Mouse (Mus musculus): ENCODE measurements around the gene Fgfr2. TPM values are rescaled to one million over a fixed set of nuclear protein-coding genes. Genes with fewer than 3 reads are reported as not detected.

The Fgfr2 gene
- polyA plus RNA-seq, 1 experiment from 2014 or later = 133 TPM

DNA sequence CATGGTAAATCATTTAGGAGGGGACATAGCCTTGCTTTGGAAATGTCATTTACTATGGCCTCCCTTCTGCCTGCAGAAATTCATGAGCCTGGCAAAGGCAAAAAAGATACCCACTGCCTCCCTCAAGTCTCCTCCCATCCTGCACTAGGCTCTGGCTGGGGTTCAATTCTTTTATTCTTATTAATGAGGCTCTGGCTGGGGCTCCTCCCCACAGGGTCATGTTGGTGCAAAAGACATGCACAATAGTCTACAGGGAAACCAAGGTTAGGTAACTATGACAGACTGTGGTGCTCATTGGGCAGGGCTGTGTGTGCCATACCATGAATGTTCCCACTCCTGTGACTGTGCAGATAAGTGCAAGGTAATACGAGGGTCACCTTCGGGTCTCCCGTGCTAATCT is 1337.4 kb downstream of the Fgfr2 start:
- no peak overlapping the region for H3K27ac ChIP-seq (ENCODE audit: low read depth, low read length)
- H3K4me2 ChIP-seq (replicated peaks; ENCODE audit: low read depth, low read length) = no peak overlapping the region
- H3K4me1 ChIP-seq (ENCODE audit: control insufficient read depth, insufficient read depth, low read length) = no peaks in the 10 kb centered on the region
- H3K9me3 ChIP-seq (ENCODE audit: control insufficient read depth, low read length) = no peaks in the 10 kb centered on the region
- ATAC-seq (ENCODE audit: low FRiP score, low TSS enrichment) = no peak
- H3K9ac ChIP-seq (ENCODE audit: low read depth, low read length) = no peak overlapping the region
- no peaks in the 10 kb centered on the region for H3K27me3 ChIP-seq (ENCODE audit: control insufficient read depth, insufficient read depth, low read length)
- H3K36me3 ChIP-seq (ENCODE audit: control insufficient read depth, insufficient read depth, low read length) = no peaks in the 10 kb centered on the region
- WGBS = 96% methylated on average over 3 of the region's 3 CpGs
- H3K4me3 ChIP-seq (ENCODE audit: low read length) = no peak overlapping the region

DNA sequence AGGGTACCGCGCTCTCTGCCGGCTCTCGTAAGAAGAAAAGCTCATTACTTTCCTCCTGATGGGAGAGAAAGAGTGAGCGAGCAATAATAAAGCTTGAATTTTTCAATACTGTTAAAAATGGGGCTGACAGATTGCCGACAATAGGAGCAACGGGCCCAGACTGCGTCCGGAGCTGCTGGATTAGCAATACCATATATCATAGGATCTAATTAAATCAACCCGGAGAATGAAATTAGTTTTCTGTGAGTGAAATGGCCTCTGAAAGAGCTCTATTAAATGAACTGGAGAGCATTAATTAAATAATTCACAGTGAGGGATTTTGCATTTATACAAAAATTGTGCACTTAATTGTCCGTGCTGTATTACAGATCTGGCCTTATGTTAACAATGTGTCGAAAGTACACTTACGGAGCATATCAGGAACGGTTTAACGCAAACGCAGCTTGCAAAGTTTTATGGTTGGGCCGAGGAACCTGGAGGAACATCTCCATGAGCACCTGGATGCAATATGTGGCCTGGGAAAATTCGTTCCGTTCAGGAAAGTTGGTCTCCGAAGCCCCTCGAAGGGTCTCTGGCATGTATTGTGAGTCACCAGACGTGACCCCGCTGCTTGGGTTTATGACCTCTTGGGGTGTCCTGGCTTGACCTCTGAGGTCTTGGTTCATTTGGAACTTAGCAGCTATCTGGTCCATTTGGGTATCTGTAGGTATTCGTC is 1344.7 kb downstream of the Fgfr2 start:
- H3K4me1 ChIP-seq (ENCODE audit: control insufficient read depth, insufficient read depth, low read length) = 0 out of 2 replicates have a peak, but pooled peaks cover 3% of the 10 kb centered on the region

DNA sequence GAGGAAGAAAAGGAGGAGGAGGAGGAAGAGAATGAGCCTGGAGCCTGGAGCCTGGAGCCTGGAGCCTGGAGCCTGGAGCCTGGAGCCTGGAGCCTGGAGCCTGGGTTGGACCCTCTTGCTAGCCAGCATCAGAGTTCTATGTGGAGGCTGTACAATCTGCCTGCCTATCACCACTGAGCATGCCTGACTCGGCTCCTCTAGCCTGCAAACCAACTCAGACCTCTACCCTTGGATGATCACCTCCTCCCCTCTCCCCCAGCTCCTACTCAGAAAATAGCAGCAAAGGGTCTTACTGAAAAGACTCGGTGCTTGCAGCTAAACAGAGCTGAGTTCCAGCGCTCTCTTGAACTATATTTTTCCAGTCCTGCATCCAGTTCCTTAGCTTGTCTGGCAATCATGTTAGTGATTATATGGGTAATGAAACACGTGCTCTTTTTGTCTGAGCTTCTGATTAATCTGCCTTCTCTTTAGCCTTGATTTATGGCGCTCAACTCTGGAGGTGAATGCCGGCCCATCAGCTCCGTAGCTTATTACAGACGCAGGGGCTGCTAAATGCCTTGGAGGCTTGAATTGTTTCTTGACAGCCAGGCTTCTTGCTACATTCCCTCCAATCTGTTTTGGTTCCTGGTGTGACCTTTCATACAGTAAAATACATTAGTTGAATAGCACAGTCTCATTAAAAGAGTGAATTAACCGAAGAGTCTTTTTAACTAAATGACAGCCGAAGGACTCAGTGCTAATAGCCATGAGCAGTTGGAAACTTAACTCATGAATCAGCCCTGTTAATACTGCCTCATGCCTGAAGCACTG is 1345.5 kb downstream of the Fgfr2 start:
- no peak overlapping the region for H3K27ac ChIP-seq (ENCODE audit: low read depth, low read length)
- H3K27me3 ChIP-seq (ENCODE audit: control insufficient read depth, insufficient read depth, low read length) = peaks cover 3% of the 10 kb centered on the region; the same call in 1 of the 2 replicates
- peak; percentile 64; the same call in 1 of the 2 replicates for ATAC-seq (ENCODE audit: low FRiP score, low TSS enrichment)
- no peak overlapping the region for H3K9ac ChIP-seq (ENCODE audit: low read depth, low read length)
- no peak overlapping the region for H3K4me2 ChIP-seq (replicated peaks; ENCODE audit: low read depth, low read length)
- H3K4me3 ChIP-seq (ENCODE audit: low read length) = no peak overlapping the region
- H3K9me3 ChIP-seq (ENCODE audit: control insufficient read depth, low read length) = no peaks in the 10 kb centered on the region
- 18% methylated on average over 10 of the region's 10 CpGs for WGBS
- 0 out of 2 replicates have a peak, but pooled peaks cover 3% of the 10 kb centered on the region for H3K4me1 ChIP-seq (ENCODE audit: control insufficient read depth, insufficient read depth, low read length)
- no peaks in the 10 kb centered on the region for H3K36me3 ChIP-seq (ENCODE audit: control insufficient read depth, insufficient read depth, low read length)

More for the DNA sequence above, 1344.7 kb downstream of the Fgfr2 start:
- Histone ChIP-seq H3K27me3 (ENCODE audit: control insufficient read depth, insufficient read depth, low read length) (peaks cover 3% of the 10 kb centered on the region; the same call in 1 of the 2 replicates), H3K4me2 (replicated peaks; ENCODE audit: low read depth, low read length) (no peak overlapping the region), H3K27ac (ENCODE audit: low read depth, low read length) (no peak overlapping the region), H3K4me3 (ENCODE audit: low read length) (no peak overlapping the region), H3K9me3 (ENCODE audit: control insufficient read depth, low read length) (no peaks in the 10 kb centered on the region), H3K36me3 (ENCODE audit: control insufficient read depth, insufficient read depth, low read length) (no peaks in the 10 kb centered on the region), H3K9ac (ENCODE audit: low read depth, low read length) (no peak overlapping the region)
- 65% methylated on average over 24 of the region's 24 CpGs for WGBS
- no peak for ATAC-seq (ENCODE audit: low FRiP score, low TSS enrichment)

DNA sequence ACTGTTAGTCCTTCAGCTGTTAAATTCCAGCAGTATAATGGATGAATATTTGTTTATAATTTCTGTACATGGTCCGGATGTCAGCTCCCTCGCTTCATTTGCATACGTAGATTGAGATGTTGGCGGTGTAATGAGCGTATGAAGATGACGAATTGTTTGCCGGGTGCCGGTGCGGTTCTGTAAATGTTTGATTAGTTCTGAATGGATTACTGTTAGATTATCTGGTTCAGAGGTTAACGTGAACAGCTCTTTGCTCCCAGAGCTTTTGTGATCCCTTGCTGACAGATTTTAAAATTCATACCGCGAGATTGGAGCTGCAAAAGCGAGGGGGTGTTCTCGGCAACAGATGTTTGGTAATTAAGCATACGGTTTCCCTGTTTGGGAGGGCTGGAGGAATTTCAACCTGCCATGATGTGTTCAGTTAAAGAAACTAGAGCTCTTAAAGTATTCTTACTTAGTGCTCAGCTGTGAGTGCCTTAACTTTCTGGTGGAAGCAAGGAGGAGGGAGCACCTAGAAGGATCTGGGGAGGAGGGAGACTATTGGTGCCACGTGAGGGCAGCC is 1346.9 kb downstream of the Fgfr2 start:
- no peak for ATAC-seq (ENCODE audit: low FRiP score, low TSS enrichment)
- WGBS = 60% methylated on average over 16 of the region's 16 CpGs
- no peak overlapping the region for H3K9ac ChIP-seq (ENCODE audit: low read depth, low read length)
- H3K4me3 ChIP-seq (ENCODE audit: low read length) = no peak overlapping the region
- no peaks in the 10 kb centered on the region for H3K36me3 ChIP-seq (ENCODE audit: control insufficient read depth, insufficient read depth, low read length)
- H3K27me3 ChIP-seq (ENCODE audit: control insufficient read depth, insufficient read depth, low read length) = peaks cover 3% of the 10 kb centered on the region; the same call in 1 of the 2 replicates
- no peak overlapping the region for H3K27ac ChIP-seq (ENCODE audit: low read depth, low read length)
- no peak overlapping the region for H3K4me2 ChIP-seq (replicated peaks; ENCODE audit: low read depth, low read length)
- 0 out of 2 replicates have a peak, but pooled peaks cover 3% of the 10 kb centered on the region for H3K4me1 ChIP-seq (ENCODE audit: control insufficient read depth, insufficient read depth, low read length)
- no peaks in the 10 kb centered on the region for H3K9me3 ChIP-seq (ENCODE audit: control insufficient read depth, low read length)

GRCm38 (mm10) chr7:131757922-131758321 is 1365.2 kb downstream of the Fgfr2 start:
- Histone ChIP-seq H3K27ac (ENCODE audit: low read depth, low read length) (no peak overlapping the region), H3K27me3 (ENCODE audit: control insufficient read depth, insufficient read depth, low read length) (no peaks in the 10 kb centered on the region), H3K4me2 (replicated peaks; ENCODE audit: low read depth, low read length) (no peak overlapping the region), H3K4me1 (ENCODE audit: control insufficient read depth, insufficient read depth, low read length) (no peaks in the 10 kb centered on the region), H3K9ac (ENCODE audit: low read depth, low read length) (no peak overlapping the region), H3K9me3 (ENCODE audit: control insufficient read depth, low read length) (peaks cover 4% of the 10 kb centered on the region; the same call in 1 of the 2 replicates), H3K36me3 (ENCODE audit: control insufficient read depth, insufficient read depth, low read length) (no peaks in the 10 kb centered on the region), H3K4me3 (ENCODE audit: low read length) (no peak overlapping the region)
- 83% methylated on average over 3 of the region's 3 CpGs for WGBS
- no peak for ATAC-seq (ENCODE audit: low FRiP score, low TSS enrichment)

GRCm38 (mm10) chr7:131747152-131748010 is 1375.8 kb downstream of the Fgfr2 start:
- Histone ChIP-seq H3K4me2 (replicated peaks; ENCODE audit: low read depth, low read length) (no peak overlapping the region), H3K27me3 (ENCODE audit: control insufficient read depth, insufficient read depth, low read length) (no peaks in the 10 kb centered on the region), H3K4me1 (ENCODE audit: control insufficient read depth, insufficient read depth, low read length) (peaks cover 2% of the 10 kb centered on the region; the same call in 1 of the 2 replicates), H3K36me3 (ENCODE audit: control insufficient read depth, insufficient read depth, low read length) (no peaks in the 10 kb centered on the region), H3K9ac (ENCODE audit: low read depth, low read length) (no peak overlapping the region), H3K4me3 (ENCODE audit: low read length) (no peak overlapping the region), H3K9me3 (ENCODE audit: control insufficient read depth, low read length) (no peaks in the 10 kb centered on the region), H3K27ac (ENCODE audit: low read depth, low read length) (no peak overlapping the region)
- ATAC-seq (ENCODE audit: low FRiP score, low TSS enrichment) = no peak
- 59% methylated on average over 16 of the region's 16 CpGs for WGBS

GRCm38 (mm10) chr7:131746752-131747151 is 1376.4 kb downstream of the Fgfr2 start:
- no peak overlapping the region for H3K4me3 ChIP-seq (ENCODE audit: low read length)
- peaks cover 2% of the 10 kb centered on the region; the same call in 1 of the 2 replicates for H3K4me1 ChIP-seq (ENCODE audit: control insufficient read depth, insufficient read depth, low read length)
- H3K4me2 ChIP-seq (replicated peaks; ENCODE audit: low read depth, low read length) = no peak overlapping the region
- no peaks in the 10 kb centered on the region for H3K36me3 ChIP-seq (ENCODE audit: control insufficient read depth, insufficient read depth, low read length)
- 35% methylated on average over 9 of the region's 9 CpGs for WGBS
- no peaks in the 10 kb centered on the region for H3K9me3 ChIP-seq (ENCODE audit: control insufficient read depth, low read length)
- ATAC-seq (ENCODE audit: low FRiP score, low TSS enrichment) = no peak
- no peak overlapping the region for H3K9ac ChIP-seq (ENCODE audit: low read depth, low read length)
- H3K27me3 ChIP-seq (ENCODE audit: control insufficient read depth, insufficient read depth, low read length) = no peaks in the 10 kb centered on the region
- H3K27ac ChIP-seq (ENCODE audit: low read depth, low read length) = no peak overlapping the region

DNA sequence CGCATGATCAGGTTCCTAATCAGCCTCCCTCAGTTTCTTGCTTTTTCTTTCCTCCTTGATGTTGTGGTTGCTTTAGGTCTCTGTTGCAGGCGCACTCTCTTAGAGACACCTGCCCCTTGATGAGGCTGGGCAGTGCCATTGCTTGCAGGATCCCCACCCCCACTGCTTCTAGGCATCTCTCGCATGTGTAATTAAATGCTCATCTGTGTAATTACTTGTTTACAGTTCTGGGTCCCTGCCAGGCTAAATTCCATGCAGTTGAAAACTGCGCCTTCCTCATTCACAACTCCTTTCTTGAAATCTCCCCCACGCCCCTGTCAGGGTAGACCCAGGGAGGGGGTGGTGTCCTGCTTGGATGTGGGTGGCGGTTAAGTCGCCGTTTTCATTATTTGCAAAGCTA is 1380.0 kb downstream of the Fgfr2 start:
- no peak overlapping the region for H3K9ac ChIP-seq (ENCODE audit: low read depth, low read length)
- 42% methylated on average over 8 of the region's 8 CpGs for WGBS
- H3K36me3 ChIP-seq (ENCODE audit: control insufficient read depth, insufficient read depth, low read length) = no peaks in the 10 kb centered on the region
- H3K27me3 ChIP-seq (ENCODE audit: control insufficient read depth, insufficient read depth, low read length) = no peaks in the 10 kb centered on the region
- H3K27ac ChIP-seq (ENCODE audit: low read depth, low read length) = no peak overlapping the region
- H3K4me1 ChIP-seq (ENCODE audit: control insufficient read depth, insufficient read depth, low read length) = peaks cover 2% of the 10 kb centered on the region; the same call in 1 of the 2 replicates
- H3K4me2 ChIP-seq (replicated peaks; ENCODE audit: low read depth, low read length) = no peak overlapping the region
- H3K4me3 ChIP-seq (ENCODE audit: low read length) = no peak overlapping the region
- no peak for ATAC-seq (ENCODE audit: low FRiP score, low TSS enrichment)
- H3K9me3 ChIP-seq (ENCODE audit: control insufficient read depth, low read length) = no peaks in the 10 kb centered on the region

Measured in kidney, embryonic 14.5 days (tissue).